18 mouse cellular contexts compared by ENCODE assay signal in the genomic region with DNA sequence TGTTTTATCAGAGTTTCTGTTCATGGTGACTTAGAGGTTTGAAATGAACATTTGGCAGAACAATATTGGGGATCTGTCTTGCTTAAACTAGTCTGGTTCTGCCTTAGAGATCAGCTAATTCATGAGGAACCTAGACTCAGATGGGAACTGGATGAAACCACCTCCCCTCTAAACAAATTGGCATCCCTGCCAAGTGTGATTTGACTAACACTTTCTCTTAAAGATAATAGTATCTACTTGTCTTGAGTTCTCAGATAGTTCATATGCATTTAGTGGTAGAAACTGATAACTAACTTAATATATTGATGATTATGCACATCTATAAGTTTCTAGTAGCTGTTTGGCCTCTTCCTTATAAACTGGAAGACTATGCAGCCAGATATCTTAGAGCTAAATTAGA.
"Had no signal": no experiment of that assay in that cellular context is flagged by ENCODE, and none has a peak within 500 bp of the region (broad histone marks: within the 10 kb centered on the region; RNA-seq: fewer than 3 reads in every experiment).

No protein-coding gene starts in this region.

- H3K27ac ChIP-seq: lung, embryonic 15.5 days; midbrain, embryonic 10.5 days; midbrain, embryonic 13.5 days; neural tube, embryonic 13.5 days; neural tube, embryonic 15.5 days had no signal

- ATAC-seq: midbrain, embryonic 13.5 days; midbrain, embryonic 16.5 days had no signal

- H3K9me3 ChIP-seq: lung, embryonic 15.5 days; midbrain, embryonic 10.5 days; midbrain, embryonic 13.5 days; neural tube, embryonic 13.5 days; neural tube, embryonic 15.5 days had no signal

- H3K27me3 ChIP-seq: lung, embryonic 15.5 days; midbrain, embryonic 13.5 days; neural tube, embryonic 13.5 days; neural tube, embryonic 15.5 days had no signal

- DNase-seq: lung, adult 2 months; lung, postnatal 10 days; lung, postnatal 4 days; retina, postnatal 1 day; right cerebral cortex, adult 18-20 months; right cerebral cortex, postnatal 25 days; right cerebral cortex, postnatal 4 days; spleen, adult 18-20 months; thymus, adult 18-20 months; thymus, postnatal 14 days; thymus, postnatal 36 days had no signal

- H3K4me2 ChIP-seq: lung, embryonic 15.5 days; midbrain, embryonic 13.5 days; neural tube, embryonic 13.5 days; neural tube, embryonic 15.5 days had no signal

- H3K9ac ChIP-seq: lung, embryonic 15.5 days; midbrain, embryonic 13.5 days; neural tube, embryonic 13.5 days; neural tube, embryonic 15.5 days had no signal

- H3K4me3 ChIP-seq: lung, embryonic 15.5 days; midbrain, embryonic 10.5 days; midbrain, embryonic 13.5 days; myocyte; neural tube, embryonic 13.5 days; neural tube, embryonic 15.5 days had no signal
